26 mouse cellular contexts compared by ENCODE assay signal in the genomic region with DNA sequence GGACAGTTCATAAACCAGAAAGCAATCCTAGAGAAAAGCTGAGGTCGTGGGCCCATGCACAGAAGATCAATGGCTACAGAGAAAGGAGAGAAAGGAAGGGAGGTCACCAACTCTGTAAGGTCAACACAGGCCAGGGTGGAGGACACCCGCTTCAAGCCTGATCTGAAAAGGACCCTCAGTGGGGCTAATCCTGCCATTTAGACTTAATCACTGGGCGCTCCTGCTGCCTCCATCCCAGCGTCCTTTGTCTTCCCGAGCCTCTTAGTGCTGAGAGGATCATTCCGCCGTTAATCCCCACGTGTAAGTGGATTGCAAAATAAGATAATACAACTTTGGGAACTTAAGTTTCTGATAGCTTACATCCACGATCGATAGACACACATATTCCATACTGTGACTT. TPM values are rescaled to one million over a fixed set of nuclear protein-coding genes. Genes with fewer than 3 reads are reported as not detected.
DNase-seq lines count a peak whose midpoint lies in the region; ATAC-seq lines count a peak whose summit lies in the region.
"Had no signal": no experiment of that assay in that cellular context is flagged by ENCODE, and none has a peak within 500 bp of the region (broad histone marks: within the 10 kb centered on the region; RNA-seq: fewer than 3 reads in every experiment).

No protein-coding gene starts in this region.

- no peaks in the 10 kb centered on the region for H3K9me3 ChIP-seq in hindbrain, embryonic 11.5 days (ENCODE audit: control insufficient read depth, low read length)
- no peaks in the 10 kb centered on the region for H3K9me3 ChIP-seq in hindbrain, embryonic 16.5 days (ENCODE audit: control insufficient read depth, low read length)
- H3K9me3 ChIP-seq in embryonic facial prominence, embryonic 10.5 days, result peaks cover 5% of the 10 kb centered on the region; the same call in 1 of the 2 replicates
- H3K9me3 ChIP-seq: embryonic facial prominence, embryonic 13.5 days; heart, embryonic 10.5 days; limb, embryonic 10.5 days; liver, embryonic 15.5 days; neural tube, embryonic 13.5 days had no signal

- no peaks in the 10 kb centered on the region for H3K27me3 ChIP-seq in hindbrain, embryonic 11.5 days (ENCODE audit: control insufficient read depth, insufficient read depth, low read length)
- H3K27me3 ChIP-seq in hindbrain, embryonic 16.5 days (replicated peaks; ENCODE audit: control insufficient read depth, insufficient read depth, low read length), result no peaks in the 10 kb centered on the region
- no peaks in the 10 kb centered on the region for H3K27me3 ChIP-seq in embryonic facial prominence, embryonic 10.5 days (replicated peaks; ENCODE audit: low read depth, poor library complexity, severe bottlenecking)
- H3K27me3 ChIP-seq: embryonic facial prominence, embryonic 13.5 days; liver, embryonic 15.5 days; neural tube, embryonic 13.5 days had no signal

- 21% methylated on average over 10 of the region's 10 CpGs for WGBS in hindbrain, embryonic 11.5 days
- WGBS in hindbrain, embryonic 16.5 days, result 20% methylated on average over 10 of the region's 10 CpGs
- WGBS in embryonic facial prominence, embryonic 10.5 days, result 16% methylated on average over 10 of the region's 10 CpGs

- no peak for ATAC-seq in hindbrain, embryonic 11.5 days (ENCODE audit: low FRiP score)
- no peak for ATAC-seq in hindbrain, embryonic 16.5 days
- ATAC-seq: activated CD4-positive, CD25-positive, alpha-beta regulatory T cell, adult 4 months; intestine, postnatal 0 days had no signal

- no peak overlapping the region for H3K4me3 ChIP-seq in hindbrain, embryonic 11.5 days (ENCODE audit: low read depth, low read length)
- H3K4me3 ChIP-seq in hindbrain, embryonic 16.5 days (ENCODE audit: low read length), result no peak overlapping the region
- no peak overlapping the region for H3K4me3 ChIP-seq in embryonic facial prominence, embryonic 10.5 days
- H3K4me3 ChIP-seq: embryonic facial prominence, embryonic 13.5 days; erythroblast, embryonic 14.5 days; heart, embryonic 10.5 days; limb, embryonic 10.5 days; liver, embryonic 15.5 days; myocyte; neural tube, embryonic 13.5 days had no signal

- no peak overlapping the region for H3K9ac ChIP-seq in hindbrain, embryonic 11.5 days (ENCODE audit: low read depth, low read length)
- no peak overlapping the region for H3K9ac ChIP-seq in hindbrain, embryonic 16.5 days (ENCODE audit: low read depth, low read length)
- H3K9ac ChIP-seq: embryonic facial prominence, embryonic 13.5 days; liver, embryonic 15.5 days; neural tube, embryonic 13.5 days had no signal

- H3K27ac ChIP-seq in hindbrain, embryonic 11.5 days (ENCODE audit: low read depth, low read length), result no peak overlapping the region
- no peak overlapping the region for H3K27ac ChIP-seq in hindbrain, embryonic 16.5 days (ENCODE audit: low read depth, low read length)
- no peak overlapping the region for H3K27ac ChIP-seq in embryonic facial prominence, embryonic 10.5 days (replicated peaks)
- H3K27ac ChIP-seq: embryonic facial prominence, embryonic 13.5 days; heart, embryonic 10.5 days; limb, embryonic 10.5 days; liver, embryonic 15.5 days; neural tube, embryonic 13.5 days; stomach, postnatal 0 days had no signal

- H3K36me3 ChIP-seq in hindbrain, embryonic 11.5 days (ENCODE audit: control insufficient read depth, insufficient read depth, low read length), result no peaks in the 10 kb centered on the region
- no peaks in the 10 kb centered on the region for H3K36me3 ChIP-seq in hindbrain, embryonic 16.5 days (ENCODE audit: control insufficient read depth, insufficient read depth, low read length)
- peaks cover 19% of the 10 kb centered on the region for H3K36me3 ChIP-seq in embryonic facial prominence, embryonic 10.5 days (replicated peaks)
- H3K36me3 ChIP-seq: liver, embryonic 15.5 days had no signal

- no peaks in the 10 kb centered on the region for H3K4me1 ChIP-seq in hindbrain, embryonic 11.5 days (replicated peaks; ENCODE audit: control insufficient read depth, insufficient read depth, low read length)
- H3K4me1 ChIP-seq in hindbrain, embryonic 16.5 days (ENCODE audit: control insufficient read depth, insufficient read depth, low read depth, low read length), result no peaks in the 10 kb centered on the region; the same call in 1 of the 2 replicates
- peaks cover 35% of the 10 kb centered on the region for H3K4me1 ChIP-seq in embryonic facial prominence, embryonic 10.5 days
- H3K4me1 ChIP-seq: liver, embryonic 15.5 days had no signal

- H3K4me2 ChIP-seq in hindbrain, embryonic 11.5 days (replicated peaks; ENCODE audit: low read depth, low read length), result no peak overlapping the region
- H3K4me2 ChIP-seq in hindbrain, embryonic 16.5 days (ENCODE audit: low read length), result no peak overlapping the region
- H3K4me2 ChIP-seq: embryonic facial prominence, embryonic 13.5 days; liver, embryonic 15.5 days; neural tube, embryonic 13.5 days had no signal

- peak; percentile 36 for DNase-seq in hindbrain, embryonic 11.5 days (ENCODE audit: low spot score)
- DNase-seq in embryo, embryonic 10.5 days (ENCODE audit: low spot score), result peak; percentile 72
- DNase-seq in embryonic facial prominence, embryonic 10.5 days (ENCODE audit: low spot score), result peak; percentile 32
- DNase-seq in retina, embryonic 14.5 days (ENCODE audit: low spot score), result peak; percentile 70
- DNase-seq in kidney, adult 18-20 months, result no peak
- no peak for DNase-seq in gastrocnemius, adult 18-20 months (ENCODE audit: low spot score)
- DNase-seq: adrenal gland, adult 8-10 months; cerebellum, adult 2 months; cerebellum, postnatal 36 days; heart, postnatal 4 days; liver; lung, postnatal 4 days; right cerebral cortex, postnatal 14 days; thymus, adult 2 months; thymus, postnatal 4 days had no signal

RNA-seq across cellular contexts. Expression of a gene that starts 11.2 kb away (rescaled TPM):
- polyA plus RNA-seq in hindbrain, embryonic 11.5 days (2014; fragmentation: Nextera tagmentation; extraction: Ambion mirVana), result 23.3 and 27.6 TPM in 2 replicates
- polyA plus RNA-seq in hindbrain, embryonic 16.5 days (2015; fragmentation: Nextera tagmentation; extraction: Ambion mirVana), result 16.6 and 21.1 TPM in 2 replicates
- polyA plus RNA-seq in embryonic facial prominence, embryonic 10.5 days (2016; fragmentation: Nextera tagmentation; extraction: Ambion mirVana), result 25.3 and 25.9 TPM in 2 replicates
- 10 to 100 TPM in 1 of 2 experiments, 1 to 10 TPM in 1; 4.2 to 10.0 TPM for total RNA-seq in gastrocnemius, adult 18-20 months (2021)

Comparison
In these comparisons a context has a peak if more than half of its experiments do, and no peak if none do; other contexts are left out.
1. DNase-seq: peak in hindbrain, embryonic 11.5 days (single experiment), embryo, embryonic 10.5 days (single experiment), embryonic facial prominence, embryonic 10.5 days (single experiment) and retina, embryonic 14.5 days (single experiment); none in kidney, adult 18-20 months (single experiment) and gastrocnemius, adult 18-20 months (single experiment).